Mouse (Mus musculus) liver (tissue): Measurements from ENCODE around the gene Adgrg6.

Source experiments
- DNase-seq: peaks from one replicate; pipeline ENCODE4 v3.0.0-alpha.2; 2020; ENCODE audit warnings: mixed read lengths

Adgrg6 gene

DNA sequence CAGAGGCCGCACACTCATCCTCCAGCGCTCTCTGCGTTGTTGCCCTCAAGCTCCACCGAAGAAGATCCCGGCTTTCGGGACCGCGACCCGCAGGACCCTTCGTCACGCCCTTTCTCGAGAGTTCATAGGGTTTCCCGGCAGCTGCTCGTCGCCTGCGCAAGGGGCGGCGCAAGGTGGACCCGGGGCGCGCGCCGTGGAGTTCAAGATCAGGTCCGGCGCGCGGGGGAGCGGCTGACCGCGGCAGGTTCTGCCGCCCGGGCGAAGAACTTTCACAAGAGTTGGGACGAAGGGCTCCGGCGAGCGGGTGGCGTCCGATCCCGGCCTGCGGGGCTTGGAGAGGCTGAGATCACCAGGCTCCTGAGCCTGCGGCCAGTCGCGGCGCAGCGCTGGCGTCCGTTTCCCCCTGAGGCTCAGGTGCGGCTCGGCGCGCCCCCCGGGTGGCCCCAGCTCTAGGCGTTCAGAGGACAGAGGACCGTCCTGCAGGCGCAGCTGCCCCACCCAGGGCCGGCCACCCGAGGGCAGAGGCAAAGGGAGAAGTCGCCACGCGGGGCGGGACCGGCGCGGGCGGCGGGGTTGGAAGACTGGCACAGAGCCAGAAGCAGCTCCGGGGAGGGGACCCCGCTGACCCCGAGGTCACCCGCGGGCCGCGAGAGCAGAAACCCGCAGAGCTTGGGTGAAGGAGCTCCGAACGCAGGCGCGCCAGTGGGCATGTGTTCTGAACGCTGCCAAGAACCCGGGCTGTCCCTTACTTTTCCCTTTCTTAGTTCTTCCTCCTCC is at the start of gene Adgrg6:
Gene Adgrg6, minus strand, starts transcription at position 719 of the 777 bp plus-strand sequence.
- DNase-seq = peak; percentile 10

DNA sequence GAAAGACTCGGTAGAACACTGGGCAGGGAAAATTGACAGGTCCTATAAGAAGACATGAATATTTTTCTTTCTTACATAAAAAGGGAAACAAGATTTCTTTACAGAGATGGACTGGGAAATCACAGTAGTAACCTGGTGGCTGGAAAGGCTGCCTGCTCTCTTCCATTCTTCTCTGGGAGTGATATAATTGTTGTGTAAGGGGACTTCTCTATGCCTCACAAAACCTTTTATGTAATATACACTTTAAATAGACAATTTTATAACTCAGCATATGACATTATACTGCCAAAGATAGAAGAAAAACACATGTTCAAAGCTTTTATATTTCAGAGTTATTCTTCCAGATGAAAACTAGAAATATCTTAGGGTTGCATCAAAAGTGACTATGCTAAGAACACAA is 46.8 kb upstream of the Adgrg6 start:
- no peak for DNase-seq

DNA sequence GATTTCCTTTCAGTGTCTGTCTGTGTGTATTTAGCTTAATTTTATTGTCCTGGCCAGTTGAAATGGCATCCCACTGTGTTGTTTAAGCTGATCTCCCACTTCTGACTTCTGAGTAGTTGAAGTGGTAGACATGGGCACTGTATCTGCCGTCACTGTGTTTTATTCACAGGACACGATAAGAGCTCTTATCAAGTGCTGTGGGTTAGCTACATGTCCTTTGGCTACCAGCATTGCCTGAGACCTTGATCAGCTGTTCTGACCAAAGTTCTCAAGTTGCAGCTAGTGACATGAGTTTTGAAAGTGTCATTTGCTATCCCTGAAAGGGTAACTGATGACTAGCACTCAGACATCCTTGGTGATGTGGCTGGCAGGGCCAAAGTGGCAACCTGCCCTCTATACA is 45.4 kb upstream of the Adgrg6 start:
- DNase-seq = no peak

GRCm38 (mm10) chr10:14589667-14590066 is 44.2 kb upstream of the Adgrg6 start:
- no peak for DNase-seq

GRCm38 (mm10) chr10:14583496-14583895 is 38.0 kb upstream of the Adgrg6 start:
- no peak for DNase-seq

- DNase-seq = no peak
Measured at GRCm38 (mm10) chr10:14574255-14574654, 28.8 kb upstream of the Adgrg6 start.

GRCm38 (mm10) chr10:14571143-14571542 is 25.7 kb upstream of the Adgrg6 start:
- DNase-seq = no peak

DNA sequence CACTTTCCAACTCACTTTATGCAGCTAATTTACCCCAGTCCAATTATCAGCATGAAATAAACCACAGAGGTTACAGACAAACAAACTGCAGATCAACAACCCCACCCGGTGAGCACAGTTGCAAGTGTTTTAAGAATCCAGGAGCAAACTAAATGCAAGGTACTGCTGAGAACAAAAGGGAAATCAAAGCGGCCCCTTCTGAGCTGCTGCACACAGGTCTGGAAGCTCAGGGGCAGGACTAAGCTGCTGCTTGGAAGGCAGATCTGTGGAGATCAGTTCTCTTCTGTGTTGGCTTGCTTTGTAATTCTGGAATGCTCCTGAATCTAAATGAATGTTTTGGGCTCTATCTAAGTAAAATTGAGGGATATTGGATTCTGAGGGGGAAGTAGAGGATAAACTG is 25.2 kb upstream of the Adgrg6 start:
- no peak for DNase-seq

DNA sequence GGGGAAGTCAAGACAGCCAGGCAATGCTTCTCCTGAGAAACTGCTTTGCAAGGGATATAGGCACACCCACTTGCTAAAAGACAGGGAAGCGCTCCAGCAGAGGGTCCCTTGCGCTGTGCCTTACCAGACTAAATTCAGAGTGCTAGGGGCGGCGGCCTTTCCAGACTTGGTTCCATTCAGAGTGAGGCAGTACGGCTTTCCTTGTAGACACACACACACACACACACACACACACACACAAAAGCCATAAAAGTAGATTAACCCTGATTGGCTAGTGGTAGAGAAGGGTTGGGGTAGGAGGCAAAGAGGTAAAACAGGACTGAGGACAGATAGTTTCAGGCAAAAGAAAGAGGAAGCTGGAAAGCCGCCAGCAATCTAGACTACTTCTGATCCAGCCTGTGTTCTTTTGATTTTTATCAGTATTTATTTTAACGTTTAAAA is 672 bp upstream of the Adgrg6 start:
- peak; percentile 9 for DNase-seq

GRCm38 (mm10) chr10:14544608-14544940 is 885 bp downstream of the Adgrg6 start:
- DNase-seq = no peak

- DNase-seq = no peak
Measured at GRCm38 (mm10) chr10:14543511-14544067, 1.9 kb downstream of the Adgrg6 start.

GRCm38 (mm10) chr10:14537102-14537501 is 8.4 kb downstream of the Adgrg6 start:
- DNase-seq = no peak

GRCm38 (mm10) chr10:14531090-14531489 is 14.4 kb downstream of the Adgrg6 start:
- no peak for DNase-seq

DNA sequence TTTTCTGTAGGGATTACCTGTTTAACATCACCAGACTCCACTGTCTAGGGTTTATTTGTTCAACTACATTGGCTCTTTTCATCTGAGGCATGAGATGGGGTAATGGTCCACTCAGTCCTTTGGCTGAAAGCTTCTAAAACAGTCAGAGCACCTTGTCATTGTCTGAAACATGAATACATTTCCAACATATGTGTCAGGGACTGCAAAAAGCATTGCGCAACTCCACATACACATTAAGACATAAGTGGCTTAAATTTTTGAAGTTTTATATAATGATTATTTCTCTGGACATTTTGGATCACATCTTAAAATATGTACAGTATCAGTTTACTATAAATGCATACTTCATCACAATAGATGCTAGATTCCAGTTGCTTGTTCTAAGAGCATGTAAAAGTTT is 14.8 kb downstream of the Adgrg6 start:
- DNase-seq = no peak

DNA sequence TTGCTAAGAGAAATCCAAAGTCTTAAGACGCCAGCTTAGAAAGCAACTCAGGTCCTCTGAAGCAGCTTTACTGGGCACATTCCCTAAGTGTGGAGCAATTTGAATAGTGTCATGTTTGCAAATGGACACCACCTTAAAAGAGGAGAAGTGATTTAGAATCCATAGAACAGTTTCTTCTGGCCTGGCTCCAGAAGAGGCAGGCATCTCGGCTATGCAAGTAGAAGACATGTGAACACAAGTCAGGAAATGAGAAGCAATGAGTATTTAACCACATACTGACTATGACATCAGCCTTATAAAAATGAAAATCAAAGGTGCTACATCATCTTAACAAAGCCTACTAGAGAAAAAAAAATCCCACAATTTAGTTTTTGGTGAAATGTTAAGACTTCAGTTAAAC is 17.7 kb downstream of the Adgrg6 start:
- DNase-seq = no peak

- no peak for DNase-seq
Measured at GRCm38 (mm10) chr10:14522729-14523128, 22.7 kb downstream of the Adgrg6 start.

GRCm38 (mm10) chr10:14520912-14521675 is 24.4 kb downstream of the Adgrg6 start:
- DNase-seq = no peak

DNA sequence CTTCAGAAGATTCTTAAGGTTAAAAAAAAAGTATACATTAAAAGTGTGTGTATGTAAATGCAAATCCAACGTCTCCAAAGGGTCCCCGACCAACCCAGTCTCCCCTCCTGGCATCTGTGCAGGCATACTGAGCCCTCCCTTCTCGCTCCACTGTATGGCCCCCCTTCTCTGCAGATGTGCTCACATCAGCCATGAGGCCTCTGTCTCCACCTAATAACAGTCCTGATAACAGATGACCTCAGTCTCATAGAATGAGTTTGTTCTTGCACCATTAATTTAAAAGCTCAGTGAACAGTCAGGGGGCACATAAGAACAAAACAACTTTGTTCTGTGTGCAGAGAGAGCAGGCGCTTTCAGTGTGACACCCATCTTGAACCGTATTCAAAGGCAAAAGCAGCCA is 27.6 kb downstream of the Adgrg6 start:
- no peak for DNase-seq

DNA sequence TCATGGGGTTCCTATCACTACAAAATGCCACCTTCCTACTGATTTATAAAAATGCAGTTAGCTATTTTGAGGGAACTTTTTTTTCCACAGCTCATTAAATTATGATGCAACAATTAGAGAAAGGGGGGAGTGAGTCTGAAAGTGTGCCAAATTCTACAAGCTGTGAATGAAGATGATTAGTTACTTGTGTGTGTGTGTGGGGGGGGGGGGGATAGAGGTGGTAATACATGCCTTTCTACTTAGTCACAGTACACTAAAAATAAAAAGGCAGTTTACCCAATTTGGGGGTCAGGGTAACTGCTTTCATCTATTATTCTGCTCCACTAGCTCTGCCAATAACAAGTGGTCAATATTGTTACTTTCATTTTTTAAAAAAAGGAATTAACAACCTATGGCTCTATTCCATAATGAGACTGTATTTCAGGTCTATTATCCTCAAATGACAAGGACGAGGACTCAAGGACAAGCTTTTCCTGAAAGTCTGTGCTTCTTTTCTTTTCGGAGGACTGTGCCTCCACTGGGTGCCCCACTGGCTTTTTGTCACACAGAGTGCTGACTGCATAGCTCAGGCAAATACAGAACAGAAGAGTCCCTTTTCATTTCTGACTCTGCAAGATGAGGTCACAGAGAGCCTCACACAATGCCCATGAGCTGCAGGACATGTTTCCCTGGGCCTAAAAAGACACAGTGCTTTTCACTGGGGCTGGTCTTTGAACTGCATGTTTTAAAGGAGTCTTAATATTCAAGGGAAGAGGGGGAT is 33.4 kb downstream of the Adgrg6 start:
- no peak for DNase-seq

DNA sequence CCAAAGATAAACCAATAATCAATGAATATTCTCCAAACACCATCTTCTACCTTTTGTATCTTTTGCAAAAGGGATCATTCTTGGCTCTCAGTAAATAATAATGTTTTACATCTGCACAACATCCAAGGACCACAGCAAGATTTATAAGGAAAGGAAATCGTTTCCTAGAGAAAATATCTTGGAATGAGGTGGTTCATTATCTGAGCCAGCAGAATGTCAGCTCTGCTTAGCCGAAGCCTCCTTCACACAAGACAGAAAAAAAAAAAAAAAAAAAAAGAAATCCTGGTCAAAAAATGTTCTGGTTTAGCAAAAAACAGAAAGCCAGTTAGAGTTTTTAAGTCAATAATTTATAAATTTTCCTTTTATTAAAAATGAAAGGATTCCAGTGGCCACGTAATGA is 34.3 kb downstream of the Adgrg6 start:
- no peak for DNase-seq

GRCm38 (mm10) chr10:14495658-14496057 is 49.8 kb downstream of the Adgrg6 start:
- DNase-seq = no peak

- no peak for DNase-seq
Measured at GRCm38 (mm10) chr10:14495204-14495603, 50.3 kb downstream of the Adgrg6 start.

GRCm38 (mm10) chr10:14491838-14492237 is 53.6 kb downstream of the Adgrg6 start:
- DNase-seq = no peak
